Mouse (Mus musculus) ES-Bruce4 (cell line): ENCODE measurements around the gene Klf15. TPM values are rescaled to one million over a fixed set of nuclear protein-coding genes. Genes with fewer than 3 reads are reported as not detected.

Experiments
- H3K27ac ChIP-seq: 2 replicates; pipeline ENCODE4 v1.5.1; 2012; ENCODE audit warnings: low read length, inconsistent platforms; ENCODE audit not compliant: insufficient read depth
- H3K27me3 ChIP-seq: 2 replicates; pipeline ENCODE4 v1.6.1; 2012; ENCODE audit warnings: mild to moderate bottlenecking, low read length, inconsistent platforms; ENCODE audit not compliant: control insufficient read depth, poor library complexity, insufficient read depth, severe bottlenecking
- H3K36me3 ChIP-seq: 2 replicates; pipeline ENCODE4 v1.6.1; 2012; ENCODE audit warnings: inconsistent platforms, mild to moderate bottlenecking, low read length, moderate library complexity; ENCODE audit not compliant: control insufficient read depth, poor library complexity, insufficient read depth, severe bottlenecking
- H3K4me1 ChIP-seq: one replicate; pipeline ENCODE4 v1.8.1; 2011; ENCODE audit warnings: low read length; ENCODE audit not compliant: control insufficient read depth, insufficient read depth
- H3K4me3 ChIP-seq: 2 replicates; pipeline ENCODE4 v1.5.1; 2011; ENCODE audit warnings: low read depth, mild to moderate bottlenecking, low read length
- H3K9ac ChIP-seq: 2 replicates; pipeline ENCODE4 v1.6.1; 2012; ENCODE audit warnings: low read depth, mild to moderate bottlenecking, inconsistent platforms; ENCODE audit not compliant: poor library complexity, severe bottlenecking
- H3K9me3 ChIP-seq: replicated peaks from 2 replicates; pipeline ENCODE4 v1.6.1; 2012; ENCODE audit warnings: mild to moderate bottlenecking, low read length, inconsistent platforms; ENCODE audit not compliant: control insufficient read depth, poor library complexity, insufficient read depth, severe bottlenecking
- CTCF ChIP-seq: IDR thresholded peaks from one replicate; pipeline ENCODE4 v1.8.1; 2011; ENCODE audit warnings: low read depth, low read length
- EP300 ChIP-seq: IDR thresholded peaks from 2 replicates; pipeline ENCODE4 v1.6.1; 2011; ENCODE audit warnings: low read depth, low read length; ENCODE audit not compliant: insufficient read depth
- POLR2A ChIP-seq: IDR thresholded peaks from one replicate; pipeline ENCODE4 v1.8.1; 2011; ENCODE audit warnings: low read length; ENCODE audit not compliant: insufficient read depth
- polyA plus RNA-seq: library from polyadenylated mRNA; stranded (reverse); fragments of >200 nt; gene quantifications from 2 replicates; pipeline ENCODE4 v1.2.4, GENCODE M21; 2011; ENCODE audit warnings: low read depth; ENCODE audit not compliant: missing spikeins, insufficient read depth, insufficient read length

The Klf15 gene
- polyA plus RNA-seq, 1 experiment: 7.4 TPM

- H3K4me3 ChIP-seq: no peak overlapping the region
- peaks cover 10% of the 10 kb centered on the region for H3K4me1 ChIP-seq
- H3K27ac ChIP-seq: no peak overlapping the region
- H3K9ac ChIP-seq: no peak overlapping the region
- no peaks in the 10 kb centered on the region for H3K27me3 ChIP-seq
- TF ChIP-seq CTCF (no peak), EP300 (no peak), POLR2A (no peak)
- no peaks in the 10 kb centered on the region for H3K9me3 ChIP-seq
- H3K36me3 ChIP-seq: no peaks in the 10 kb centered on the region
Measured at GRCm38 (mm10) chr6:90472079-90472478, 9.7 kb downstream of the Klf15 start.

GRCm38 (mm10) chr6:90472697-90473096 lies 10.3 kb downstream of the Klf15 start:
- Histone ChIP-seq H3K9me3 (no peaks in the 10 kb centered on the region), H3K4me1 (peaks cover 10% of the 10 kb centered on the region), H3K27ac (no peak overlapping the region), H3K9ac (no peak overlapping the region), H3K4me3 (no peak overlapping the region), H3K36me3 (no peaks in the 10 kb centered on the region), H3K27me3 (no peaks in the 10 kb centered on the region)
- TF ChIP-seq CTCF (no peak), POLR2A (no peak)

- H3K9me3 ChIP-seq: no peaks in the 10 kb centered on the region
- no peak overlapping the region for H3K9ac ChIP-seq
- H3K4me1 ChIP-seq: peaks cover 10% of the 10 kb centered on the region
- H3K4me3 ChIP-seq: peak overlapping the region; percentile 31
- H3K27me3 ChIP-seq: no peaks in the 10 kb centered on the region
- H3K36me3 ChIP-seq: no peaks in the 10 kb centered on the region
- no peak overlapping the region for H3K27ac ChIP-seq
- TF ChIP-seq EP300: no peak
- no peak for TF ChIP-seq POLR2A
- TF ChIP-seq CTCF: no peak
Measured at GRCm38 (mm10) chr6:90473630-90474360, 11.4 kb downstream of the Klf15 start.

- no peak overlapping the region for H3K27ac ChIP-seq
- TF ChIP-seq EP300 (no peak), POLR2A (no peak), CTCF (no peak)
- no peak overlapping the region for H3K4me3 ChIP-seq
- H3K4me1 ChIP-seq: peaks cover 10% of the 10 kb centered on the region
- H3K9me3 ChIP-seq: no peaks in the 10 kb centered on the region
- H3K9ac ChIP-seq: no peak overlapping the region
- no peaks in the 10 kb centered on the region for H3K27me3 ChIP-seq
- no peaks in the 10 kb centered on the region for H3K36me3 ChIP-seq
Measured at GRCm38 (mm10) chr6:90474361-90474750, 12.0 kb downstream of the Klf15 start.

GRCm38 (mm10) chr6:90475176-90475853 lies 12.9 kb downstream of the Klf15 start:
- TF ChIP-seq CTCF (no peak), POLR2A (no peak), EP300 (peak; percentile 86)
- peaks cover 10% of the 10 kb centered on the region for H3K4me1 ChIP-seq
- no peaks in the 10 kb centered on the region for H3K9me3 ChIP-seq
- peak overlapping the region; percentile 38; the same call in 1 of the 2 replicates for H3K27ac ChIP-seq
- no peak overlapping the region for H3K4me3 ChIP-seq
- no peak overlapping the region for H3K9ac ChIP-seq
- no peaks in the 10 kb centered on the region for H3K27me3 ChIP-seq
- no peaks in the 10 kb centered on the region for H3K36me3 ChIP-seq

- TF ChIP-seq POLR2A: no peak
- TF ChIP-seq CTCF: no peak
- TF ChIP-seq EP300: no peak
- H3K27ac ChIP-seq: 0 out of 2 replicates have a peak overlapping the region, but pooled peaks have one; percentile 31
- no peaks in the 10 kb centered on the region for H3K36me3 ChIP-seq
- H3K4me3 ChIP-seq: no peak overlapping the region
- H3K9ac ChIP-seq: no peak overlapping the region
- no peaks in the 10 kb centered on the region for H3K27me3 ChIP-seq
- peaks cover 10% of the 10 kb centered on the region for H3K4me1 ChIP-seq
- no peaks in the 10 kb centered on the region for H3K9me3 ChIP-seq
Measured at GRCm38 (mm10) chr6:90475854-90476212, 13.5 kb downstream of the Klf15 start.
